24 mouse cellular contexts compared by ENCODE assay signal in genomic region chr8:83584771-83585170, GRCm38 (mm10). TPM values are rescaled to one million over a fixed set of nuclear protein-coding genes. Genes with fewer than 3 reads are reported as not detected.
DNase-seq lines count a peak whose midpoint lies in the region; ATAC-seq and TF ChIP-seq lines count a peak whose summit lies in the region.
"Had no signal": no experiment of that assay in that cellular context is flagged by ENCODE, and none has a peak within 500 bp of the region (broad histone marks: within the 10 kb centered on the region; RNA-seq: fewer than 3 reads in every experiment).

No protein-coding gene starts in this region.

- peaks cover 28% of the 10 kb centered on the region for H3K4me1 ChIP-seq in liver, postnatal 0 days (ENCODE audit: insufficient read depth)
- H3K4me1 ChIP-seq in liver, embryonic 12.5 days = peaks cover 36% of the 10 kb centered on the region

- no peak overlapping the region for H3K9ac ChIP-seq in liver, postnatal 0 days (replicated peaks)
- H3K9ac ChIP-seq in liver, embryonic 12.5 days = no peak overlapping the region
- H3K9ac ChIP-seq: hindbrain, embryonic 15.5 days; limb, embryonic 13.5 days had no signal

- no peak overlapping the region for H3K4me2 ChIP-seq in liver, postnatal 0 days (ENCODE audit: low read depth, low read length)
- H3K4me2 ChIP-seq in liver, embryonic 12.5 days = no peak overlapping the region
- H3K4me2 ChIP-seq in myocyte (ENCODE audit: low read depth) = no peak overlapping the region
- H3K4me2 ChIP-seq: hindbrain, embryonic 15.5 days; limb, embryonic 13.5 days had no signal

- no peak for DNase-seq in gastrocnemius, adult 2 months
- DNase-seq in gastrocnemius, adult 8-10 months (ENCODE audit: low spot score in 2 of 2) = no peak
- no peak for DNase-seq in liver, postnatal 0 days
- DNase-seq in cerebellum, postnatal 10 days = peak; percentile 67 to 70
- DNase-seq in gastrocnemius, postnatal 10 days = no peak
- DNase-seq: adrenal gland, postnatal 10 days; gastrocnemius, postnatal 36 days; heart, postnatal 36 days; lung, adult 2 months; right cerebral cortex, postnatal 4 days had no signal

- no peaks in the 10 kb centered on the region for H3K36me3 ChIP-seq in liver, postnatal 0 days (replicated peaks; ENCODE audit: insufficient read depth, low read length)
- peaks cover 58% of the 10 kb centered on the region for H3K36me3 ChIP-seq in liver, embryonic 12.5 days
- no peaks in the 10 kb centered on the region for H3K36me3 ChIP-seq in myocyte (ENCODE audit: control insufficient read depth, insufficient read depth)

- no peaks in the 10 kb centered on the region for H3K9me3 ChIP-seq in liver, postnatal 0 days (ENCODE audit: low read length)
- no peaks in the 10 kb centered on the region for H3K9me3 ChIP-seq in liver, embryonic 12.5 days (replicated peaks)
- H3K9me3 ChIP-seq: forebrain, embryonic 10.5 days; G1E; heart, embryonic 10.5 days; hindbrain, embryonic 15.5 days; limb, embryonic 13.5 days had no signal

- peak; percentile 32 for TF ChIP-seq POLR2A in myocyte (IDR thresholded peaks at IDR 0.05; ENCODE audit: insufficient read length, low read depth)

- no peak for TF ChIP-seq CTCF in gastrocnemius, adult 2 months (IDR thresholded peaks at IDR 0.05)
- TF ChIP-seq CTCF in liver, postnatal 0 days (IDR thresholded peaks at IDR 0.05; ENCODE audit: low read depth) = no peak

- WGBS in liver, postnatal 0 days (ENCODE audit: insufficient replicate concordance) = 82% methylated on average over 1 of the region's 1 CpGs
- WGBS in liver, embryonic 12.5 days (ENCODE audit: insufficient replicate concordance) = 81% methylated on average over 1 of the region's 1 CpGs

- H3K4me3 ChIP-seq in gastrocnemius, adult 2 months = no peak overlapping the region
- no peak overlapping the region for H3K4me3 ChIP-seq in liver, postnatal 0 days (ENCODE audit: low read depth, low read length)
- H3K4me3 ChIP-seq in liver, embryonic 12.5 days = no peak overlapping the region
- no peak overlapping the region for H3K4me3 ChIP-seq in myocyte
- H3K4me3 ChIP-seq: forebrain, embryonic 10.5 days; heart, embryonic 10.5 days; hindbrain, embryonic 15.5 days; limb, embryonic 13.5 days had no signal

- no peak for TF ChIP-seq EP300 in liver, postnatal 0 days (IDR thresholded peaks at IDR 0.05; ENCODE audit: low read depth)

- peaks cover 76% of the 10 kb centered on the region for H3K79me2 ChIP-seq in myocyte (ENCODE audit: control insufficient read depth, insufficient read depth)

- peak overlapping the region; percentile 21; the same call in 1 of the 2 replicates for H3K27ac ChIP-seq in gastrocnemius, adult 2 months
- H3K27ac ChIP-seq in liver, postnatal 0 days (ENCODE audit: low read depth) = peak overlapping the region; percentile 62
- H3K27ac ChIP-seq in liver, embryonic 12.5 days = no peak overlapping the region
- H3K27ac ChIP-seq: forebrain, embryonic 10.5 days; heart, embryonic 10.5 days; hindbrain, embryonic 15.5 days; kidney, postnatal 0 days; limb, embryonic 13.5 days had no signal

- no peaks in the 10 kb centered on the region for H3K27me3 ChIP-seq in liver, postnatal 0 days (ENCODE audit: insufficient read depth, low read length)
- no peaks in the 10 kb centered on the region for H3K27me3 ChIP-seq in liver, embryonic 12.5 days (replicated peaks)
- H3K27me3 ChIP-seq in myocyte (ENCODE audit: control insufficient read depth, insufficient read depth, insufficient read length) = no peaks in the 10 kb centered on the region
- H3K27me3 ChIP-seq: hindbrain, embryonic 15.5 days; limb, embryonic 13.5 days had no signal

- H3ac ChIP-seq in myocyte (ENCODE audit: control insufficient read depth, insufficient read length) = no peak overlapping the region

- ATAC-seq in liver, postnatal 0 days = peak; percentile 22
- no peak for ATAC-seq in liver, embryonic 12.5 days
- ATAC-seq: activated CD4-positive, CD25-positive, alpha-beta regulatory T cell, adult 4 months; CD4-positive, CD25-positive, alpha-beta regulatory T cell, adult 4 months had no signal

- intact Hi-C loops in gastrocnemius, adult 2 months (cut with DNase I) = no loop called here

TF ChIP-seq in myocyte, 11 proteins besides CTCF, POLR2A, EP300 and RAD21:
- TF ChIP-seq POLR2AphosphoS2 (IDR thresholded peaks at IDR 0.05; ENCODE audit: insufficient read length, low read depth) = peak; percentile 78
- TF ChIP-seq TCF3 (IDR thresholded peaks at IDR 0.05; ENCODE audit: insufficient read length, low read depth) = peak; percentile 99
- peak; percentile 29 to 98 (median 94) for TF ChIP-seq MYOG (IDR thresholded peaks at IDR 0.05; ENCODE audit: control insufficient read depth in 1 of 3, insufficient read depth in 1 of 3, insufficient read length in 2 of 3, low read depth in 2 of 3)
- TF ChIP-seq TCF12 (IDR thresholded peaks at IDR 0.05; ENCODE audit: insufficient read depth, poor library complexity, severe bottlenecking) = no peak
- peak in 2 of 3 experiments; percentile 92 to 96 for TF ChIP-seq MYOD1 (IDR thresholded peaks at IDR 0.05; ENCODE audit: control insufficient read depth in 1 of 3, insufficient read length in 2 of 3, low read depth in 2 of 3)
- no peak for TF ChIP-seq REST (IDR thresholded peaks at IDR 0.05; ENCODE audit: insufficient read depth, insufficient read length)
- TF ChIP-seq CEBPB (IDR thresholded peaks at IDR 0.05; ENCODE audit: insufficient read depth, poor library complexity, severe bottlenecking) = no peak

RNA-seq across cellular contexts. Expression of gene Ndufb7, which starts 18.3 kb away (rescaled TPM):
- 100 to 1,000 TPM; 282 to 397 TPM for total RNA-seq in gastrocnemius, adult 2 months (2021)
- 100 to 1,000 TPM; 262 to 329 (median 295) TPM for total RNA-seq in gastrocnemius, adult 8-10 months (2022)
- 298 and 304 TPM in 2 replicates for polyA plus RNA-seq in liver, postnatal 0 days (2015; fragmentation: Nextera tagmentation; extraction: Ambion mirVana)
- 290 and 291 TPM in 2 replicates for polyA plus RNA-seq in liver, embryonic 12.5 days (2016; fragmentation: Nextera tagmentation; extraction: Ambion mirVana)
- 421 TPM for polyA plus RNA-seq in myocyte (2012; fragmentation: generic; extraction: Trizol)
- 100 to 1,000 TPM; 408 to 467 TPM for total RNA-seq in gastrocnemius, postnatal 10 days (2021)

RNA-seq across cellular contexts. Expression of gene Tecr, which starts 23.0 kb away (rescaled TPM):
- total RNA-seq in gastrocnemius, adult 2 months (2021) = 100 to 1,000 TPM; 416 to 566 TPM
- 100 to 1,000 TPM; 461 to 506 (median 481) TPM for total RNA-seq in gastrocnemius, adult 8-10 months (2022)
- 252 and 258 TPM in 2 replicates for polyA plus RNA-seq in liver, postnatal 0 days (2015; fragmentation: Nextera tagmentation; extraction: Ambion mirVana)
- 371 and 378 TPM in 2 replicates for polyA plus RNA-seq in liver, embryonic 12.5 days (2016; fragmentation: Nextera tagmentation; extraction: Ambion mirVana)
- polyA plus RNA-seq in myocyte (2012; fragmentation: generic; extraction: Trizol) = 459 TPM
- 100 to 1,000 TPM; 422 to 448 TPM for total RNA-seq in gastrocnemius, postnatal 10 days (2021)

RNA-seq across cellular contexts. Expression of gene Dnajb1, which starts 23.2 kb away (rescaled TPM):
- total RNA-seq in gastrocnemius, adult 2 months (2021) = 10 to 100 TPM in 1 of 2 experiments, 1 to 10 TPM in 1; 3.6 to 11.8 TPM
- total RNA-seq in gastrocnemius, adult 8-10 months (2022) = 1 to 10 TPM; 3.6 to 7.9 (median 3.8) TPM
- polyA plus RNA-seq in liver, postnatal 0 days (2015; fragmentation: Nextera tagmentation; extraction: Ambion mirVana) = 29.4 and 31.6 TPM in 2 replicates
- polyA plus RNA-seq in liver, embryonic 12.5 days (2016; fragmentation: Nextera tagmentation; extraction: Ambion mirVana) = 65.1 and 69.8 TPM in 2 replicates
- polyA plus RNA-seq in myocyte (2012; fragmentation: generic; extraction: Trizol) = 17.7 TPM
- total RNA-seq in gastrocnemius, postnatal 10 days (2021) = 10 to 100 TPM; 10.3 to 11.7 TPM

RNA-seq across cellular contexts. Expression of gene Olfr370, which starts 49.2 kb away (rescaled TPM):
- total RNA-seq in gastrocnemius, adult 2 months (2021) = not detected
- not detected for total RNA-seq in gastrocnemius, adult 8-10 months (2022)
- not detected in 2 replicates for polyA plus RNA-seq in liver, postnatal 0 days (2015; fragmentation: Nextera tagmentation; extraction: Ambion mirVana)
- not detected in 2 replicates for polyA plus RNA-seq in liver, embryonic 12.5 days (2016; fragmentation: Nextera tagmentation; extraction: Ambion mirVana)
- not detected for polyA plus RNA-seq in myocyte (2012; fragmentation: generic; extraction: Trizol)
- not detected for total RNA-seq in gastrocnemius, postnatal 10 days (2021)
- total RNA-seq: adrenal gland, postnatal 10 days; gastrocnemius, postnatal 36 days; heart, postnatal 36 days; layer of hippocampus, postnatal 14 days; left cerebral cortex, postnatal 10 days; megakaryocyte-erythroid progenitor cell, adult 5-6 weeks; midbrain, postnatal 0 days had no signal
- polyA plus RNA-seq: activated CD4-positive, CD25-positive, alpha-beta regulatory T cell, adult 4 months; forebrain, embryonic 10.5 days; G1E; heart, embryonic 10.5 days; kidney, postnatal 0 days; limb, embryonic 13.5 days; lung, adult 2 months; midbrain, postnatal 0 days had no signal

Comparison
In these comparisons a context has a peak if more than half of its experiments do, and no peak if none do; other contexts are left out.
1. DNase-seq: peak in cerebellum, postnatal 10 days (2 of 2); none in gastrocnemius, adult 2 months (single experiment), gastrocnemius, adult 8-10 months (0 of 2), liver, postnatal 0 days (single experiment) and gastrocnemius, postnatal 10 days (single experiment).